Mouse (Mus musculus) ES-E14 (cell line): ENCODE measurements at regions not wholly inside any gene's neighbourhood (a gene's known extent, or its start where the extent isn't known, plus 50 kb on each side); places are given as distances from the start of the nearest gene placed in this dataset.

Source experiments
- DNase-seq: peaks from one replicate; pipeline ENCODE4 v3.0.0-alpha.2; 2013; ENCODE audit warnings: low read depth, low spot score
- H3K27ac ChIP-seq: 2 replicates; pipeline ENCODE4 v1.5.1; 2012; ENCODE audit warnings: low read depth, mild to moderate bottlenecking, low read length, moderate library complexity, mixed read lengths; ENCODE audit not compliant: poor library complexity, insufficient read depth, severe bottlenecking
- H3K36me3 ChIP-seq: 2 replicates; pipeline ENCODE4 v1.6.1; 2012; ENCODE audit warnings: mild to moderate bottlenecking, low read length, moderate library complexity, mixed read lengths; ENCODE audit not compliant: control insufficient read depth, poor library complexity, insufficient read depth, severe bottlenecking
- H3K4me1 ChIP-seq, 2 experiments: fragments of 150-350 bp in 1 of 2; sonication (generic) in 1 of 2; 2 replicates each; pipeline ENCODE4 v1.6.1; 2012; ENCODE audit warnings: low read length in 2 of 2, mild to moderate bottlenecking in 1 of 2, mixed read lengths in 1 of 2; ENCODE audit not compliant: control insufficient read depth in 2 of 2, insufficient read depth in 2 of 2, poor library complexity in 1 of 2
- H3K4me3 ChIP-seq, 2 experiments: fragments of 150-350 bp in 1 of 2; sonication (generic) in 1 of 2; 2 replicates each; pipeline ENCODE4 v1.5.1; 2012; ENCODE audit warnings: low read length in 2 of 2, low read depth in 1 of 2, mild to moderate bottlenecking in 1 of 2, mixed read lengths in 1 of 2; ENCODE audit not compliant: insufficient read depth in 1 of 2, poor library complexity in 1 of 2, severe bottlenecking in 1 of 2
- H3K9ac ChIP-seq: 2 replicates; pipeline ENCODE4 v1.6.1; 2012; ENCODE audit warnings: low read depth, mild to moderate bottlenecking, low read length, mixed read lengths; ENCODE audit not compliant: poor library complexity, insufficient read depth, severe bottlenecking
- H3K9me3 ChIP-seq: fragments of 150-350 bp; sonication (generic); 2 replicates; pipeline ENCODE4 v1.6.1; 2012; ENCODE audit warnings: low read depth, mild to moderate bottlenecking, low read length; ENCODE audit not compliant: control insufficient read depth, insufficient read depth
- CHD2 ChIP-seq: IDR thresholded peaks from 2 replicates; pipeline ENCODE4 v1.6.1; 2014; ENCODE audit warnings: mild to moderate bottlenecking, low read depth, low read length, inconsistent platforms
- HCFC1 ChIP-seq: IDR thresholded peaks from 2 replicates; pipeline ENCODE4 v1.6.1; 2012; ENCODE audit warnings: low read length, inconsistent platforms, borderline replicate concordance; ENCODE audit not compliant: insufficient read depth
- MAFK ChIP-seq: IDR thresholded peaks from 2 replicates; pipeline ENCODE4 v1.6.1; 2014; ENCODE audit warnings: mild to moderate bottlenecking, low read depth, low read length, inconsistent platforms; ENCODE audit not compliant: insufficient read depth
- ZC3H11A ChIP-seq: IDR thresholded peaks from 2 replicates; pipeline ENCODE4 v1.6.1; 2012; ENCODE audit warnings: low read depth, mild to moderate bottlenecking, inconsistent platforms, low read length, borderline replicate concordance
- ZNF384 ChIP-seq: IDR thresholded peaks from 2 replicates; pipeline ENCODE4 v1.6.1; 2012; ENCODE audit warnings: low read depth, low read length, inconsistent platforms
- in situ Hi-C, 2 experiments: fragments of 600-800 bp; cut with MboI; formaldehyde crosslinking; loops; one replicate each; pipeline ENCODE4 v1.15.1; 2025; ENCODE audit warnings: low sequenced_read_pairs in 2 of 2, inconsistent platforms in 1 of 2; ENCODE audit not compliant: unreplicated experiment in 2 of 2

DNA sequence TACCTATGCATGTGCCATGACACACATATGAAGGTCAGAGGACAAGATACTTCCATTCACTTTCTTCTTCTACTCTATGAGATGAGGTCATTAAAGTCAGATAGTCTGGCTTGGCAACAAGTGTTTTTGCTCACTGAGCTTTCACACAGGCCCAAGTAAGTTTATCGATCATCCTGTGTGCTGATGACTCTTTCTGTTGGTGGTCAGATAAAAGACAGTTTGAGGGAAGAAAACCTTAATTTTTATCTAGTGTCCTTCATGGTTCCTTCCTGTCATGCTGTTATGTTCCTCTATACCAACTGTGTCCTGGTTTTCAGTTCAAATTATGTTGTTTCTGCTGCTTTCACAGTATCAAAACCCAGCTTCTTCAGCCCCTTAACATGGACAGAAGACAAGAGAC is 98.8 kb upstream of the Robo2 start:
- TF ChIP-seq HCFC1 (no peak), MAFK (no peak), CHD2 (no peak), ZNF384 (no peak), ZC3H11A (no peak)
- no peak overlapping the region for H3K9ac ChIP-seq
- DNase-seq = no peak

DNA sequence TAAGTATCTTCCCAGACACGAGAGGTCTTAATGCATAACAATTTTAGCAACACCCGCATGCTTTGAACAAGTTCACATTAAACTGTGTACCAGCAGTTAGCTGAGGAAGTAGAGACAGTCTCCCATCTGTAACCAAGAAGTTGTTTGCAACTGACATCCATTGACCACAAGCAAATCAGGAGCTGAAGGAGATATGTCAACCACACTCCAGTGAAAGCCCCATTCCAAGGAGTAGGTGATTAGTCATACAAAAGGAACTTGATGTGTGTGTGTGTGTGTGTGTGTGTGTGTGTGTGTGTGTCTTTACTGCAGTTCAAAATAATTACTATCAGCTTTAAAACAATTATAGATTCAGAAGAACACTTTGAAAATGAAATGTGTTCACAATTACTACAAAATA is 97.9 kb upstream of the Robo2 start:
- Histone ChIP-seq H3K27ac (no peak overlapping the region), H3K4me1 (no peaks in the 10 kb centered on the region), H3K9ac (no peak overlapping the region), H3K4me3 (no peak overlapping the region), H3K36me3 (no peaks in the 10 kb centered on the region), H3K9me3 (no peaks in the 10 kb centered on the region)
- no peak for DNase-seq
- TF ChIP-seq ZNF384 (no peak), MAFK (no peak), HCFC1 (no peak), ZC3H11A (no peak), CHD2 (no peak)
- in situ Hi-C loops = no loop called here

More for the DNA sequence above, 98.8 kb upstream of the Robo2 start:
- no peak overlapping the region for H3K4me3 ChIP-seq
- H3K36me3 ChIP-seq = no peaks in the 10 kb centered on the region
- no peak overlapping the region for H3K27ac ChIP-seq
- in situ Hi-C loops = no loop called here
- H3K4me1 ChIP-seq = no peaks in the 10 kb centered on the region
- no peaks in the 10 kb centered on the region for H3K9me3 ChIP-seq

DNA sequence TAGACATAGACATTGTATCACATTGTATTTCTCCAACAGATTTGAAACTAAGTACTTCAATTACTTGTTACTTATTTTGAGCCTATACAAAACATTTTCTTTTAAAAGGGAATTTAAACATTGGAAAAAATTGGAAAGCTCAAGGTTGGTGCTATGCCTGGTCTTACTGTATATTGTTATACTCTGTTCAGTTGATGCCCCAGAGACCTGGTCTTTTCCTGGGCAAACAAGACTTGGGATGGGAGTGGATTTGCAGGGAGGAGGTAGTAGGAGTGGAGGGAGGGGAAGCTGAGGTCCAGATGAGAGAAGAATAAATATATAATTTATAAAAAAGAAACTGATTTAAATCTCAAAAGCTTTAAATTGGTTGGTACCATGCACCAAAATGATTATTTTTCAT is 95.1 kb upstream of the Robo2 start:
- Histone ChIP-seq H3K4me3 (no peak overlapping the region), H3K9me3 (no peaks in the 10 kb centered on the region), H3K4me1 (no peaks in the 10 kb centered on the region), H3K9ac (no peak overlapping the region), H3K36me3 (no peaks in the 10 kb centered on the region), H3K27ac (no peak overlapping the region)
- TF ChIP-seq MAFK = no peak
- TF ChIP-seq CHD2 = no peak
- TF ChIP-seq ZNF384 = no peak
- in situ Hi-C loops = no loop called here
- DNase-seq = no peak

DNA sequence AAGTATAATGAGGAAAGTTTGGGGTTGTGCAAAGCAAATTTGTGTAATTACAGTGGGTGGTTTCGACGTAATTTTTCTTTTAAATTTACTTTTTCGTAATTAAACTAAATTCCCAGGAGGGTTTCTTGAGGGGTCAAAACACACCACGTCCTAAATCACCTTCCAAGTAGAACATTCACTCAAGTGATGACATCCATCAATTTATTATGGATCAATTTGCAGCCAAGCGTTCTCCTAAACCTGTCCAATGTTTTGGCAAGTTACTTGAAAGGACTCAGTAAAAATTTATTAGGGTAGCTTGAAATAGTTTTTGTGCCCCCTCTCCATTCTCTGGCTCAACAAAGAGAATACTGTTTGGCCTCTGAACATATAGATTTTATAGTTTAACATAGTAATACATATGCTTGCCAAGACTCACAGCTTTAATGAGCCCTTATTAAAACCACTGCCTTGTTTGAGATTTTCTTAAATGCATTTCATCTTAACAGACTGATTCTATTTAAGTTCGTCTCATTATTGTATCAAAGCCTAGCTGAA is 94.6 kb upstream of the Robo2 start:
- Histone ChIP-seq H3K36me3 (no peaks in the 10 kb centered on the region), H3K27ac (no peak overlapping the region), H3K4me1 (no peaks in the 10 kb centered on the region), H3K4me3 (no peak overlapping the region), H3K9me3 (no peaks in the 10 kb centered on the region), H3K9ac (no peak overlapping the region)
- in situ Hi-C loops = no loop called here
- no peak for TF ChIP-seq ZNF384
- TF ChIP-seq ZC3H11A = no peak
- DNase-seq = no peak

DNA sequence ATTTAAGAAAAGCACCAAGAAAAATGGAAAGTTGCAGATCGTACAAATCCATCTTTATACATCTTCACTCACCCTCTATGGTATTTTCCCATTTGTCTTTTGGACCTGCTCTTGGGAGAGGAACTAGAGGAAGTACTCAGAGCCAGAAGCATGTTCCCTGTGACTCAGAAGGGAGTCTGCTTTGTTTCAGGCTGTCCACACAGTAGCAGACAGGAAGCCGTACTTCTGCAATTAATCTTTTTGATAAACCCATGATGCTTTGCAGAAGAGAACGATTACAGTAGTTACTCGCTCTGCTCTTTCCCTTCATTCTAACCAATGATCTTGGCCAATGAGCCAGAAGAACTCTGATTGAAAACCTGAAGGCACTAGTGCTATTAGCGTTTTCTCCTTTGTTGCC is 92.8 kb upstream of the Robo2 start:
- no peak for DNase-seq
- H3K4me1 ChIP-seq = no peaks in the 10 kb centered on the region
- no peak overlapping the region for H3K9ac ChIP-seq
- no peaks in the 10 kb centered on the region for H3K36me3 ChIP-seq
- no peak overlapping the region for H3K4me3 ChIP-seq
- TF ChIP-seq CHD2 (no peak), HCFC1 (no peak), ZC3H11A (no peak), ZNF384 (no peak), MAFK (no peak)
- H3K9me3 ChIP-seq = no peaks in the 10 kb centered on the region
- H3K27ac ChIP-seq = no peak overlapping the region
- in situ Hi-C loops = no loop called here
